Mouse (Mus musculus) midbrain, embryonic 11.5 days (tissue): ENCODE results near the gene Twnk. TPM values are rescaled to one million over a fixed set of nuclear protein-coding genes. Genes with fewer than 3 reads are reported as not detected.
"Not testable (repeated sequence)": the region's sequence is repeated elsewhere in the genome, so short reads cannot be mapped to it uniquely, and the experiment has no call there.

Experiments
- ATAC-seq: fragments of 200-750 bp; cut with Nextera tagmentation; 2 replicates; pipeline ENCODE4 v1.8.0; 2017; ENCODE audit warnings: moderate TSS enrichment, moderate library complexity; ENCODE audit not compliant: low FRiP score
- DNase-seq: peaks from one replicate; pipeline ENCODE4 v3.0.0; 2015; ENCODE audit warnings: low spot score; ENCODE audit errors: missing footprints
- H3K27ac ChIP-seq: fragments of 300-500 bp; sonication (generic); 2 replicates; pipeline ENCODE4 v1.5.1; 2014; ENCODE audit warnings: low read depth, low read length
- H3K27me3 ChIP-seq: fragments of 300-500 bp; sonication (generic); 2 replicates; pipeline ENCODE4 v1.6.1; 2014; ENCODE audit warnings: mild to moderate bottlenecking, low read length, moderate library complexity, mixed read lengths; ENCODE audit not compliant: control insufficient read depth, insufficient read depth
- H3K36me3 ChIP-seq: fragments of 300-500 bp; sonication (generic); 2 replicates; pipeline ENCODE4 v1.6.1; 2014; ENCODE audit warnings: mild to moderate bottlenecking, low read length, moderate library complexity, mixed read lengths; ENCODE audit not compliant: control insufficient read depth, insufficient read depth
- H3K4me1 ChIP-seq: fragments of 300-500 bp; sonication (generic); 2 replicates; pipeline ENCODE4 v1.6.1; 2014; ENCODE audit warnings: low read length; ENCODE audit not compliant: control insufficient read depth, insufficient read depth
- H3K4me2 ChIP-seq: fragments of 300-500 bp; sonication (generic); 2 replicates; pipeline ENCODE4 v1.6.1; 2014; ENCODE audit warnings: mild to moderate bottlenecking, moderate library complexity
- H3K4me3 ChIP-seq: fragments of 300-500 bp; sonication (generic); 2 replicates; pipeline ENCODE4 v1.5.1; 2014; ENCODE audit warnings: low read depth, low read length
- H3K9ac ChIP-seq: fragments of 300-500 bp; sonication (generic); 2 replicates; pipeline ENCODE4 v1.6.1; 2014; ENCODE audit warnings: low read length
- H3K9me3 ChIP-seq: fragments of 300-500 bp; sonication (generic); 2 replicates; pipeline ENCODE4 v1.6.1; 2016; ENCODE audit warnings: low read length; ENCODE audit not compliant: control insufficient read depth
- WGBS: fragments of 180-500 bp; shearing (Covaris S2); extraction: QIAGEN DNeasy Blood & Tissue Kit; methylation state at CpG from one replicate; pipeline ENCODE4 v1.1.7; 2014; 5-methylcytosine and 5-hydroxymethylcytosine counted together
- polyA plus RNA-seq: library from polyadenylated mRNA; unstranded; fragments of >200 nt; fragmentation: Nextera tagmentation; extraction: Ambion mirVana; gene quantifications from 2 replicates; pipeline ENCODE4 v1.2.1, GENCODE M21; 2014

Twnk gene
- polyA plus RNA-seq, 1 experiment from 2014 or later: 14.2 TPM

- Histone ChIP-seq H3K4me2 (no peak overlapping the region), H3K36me3 (no peaks in the 10 kb centered on the region), H3K27me3 (no peaks in the 10 kb centered on the region), H3K4me1 (0 out of 2 replicates have a peak, but pooled peaks cover 2% of the 10 kb centered on the region), H3K9ac (no peak overlapping the region), H3K27ac (no peak overlapping the region), H3K9me3 (no peaks in the 10 kb centered on the region), H3K4me3 (no peak overlapping the region)
- 52% methylated on average over 17 of the region's 17 CpGs for WGBS
- ATAC-seq (no peak), DNase-seq (no peak)
Measured at GRCm38 (mm10) chr19:45032570-45033332, 27.3 kb downstream of the Twnk start.

GRCm38 (mm10) chr19:45036867-45037266 is 31.4 kb downstream of the Twnk start:
- peak; percentile 90 for DNase-seq

GRCm38 (mm10) chr19:45038198-45038597 is 32.7 kb downstream of the Twnk start:
- not testable (repeated sequence) for DNase-seq, H3K9ac ChIP-seq, H3K9me3 ChIP-seq, H3K36me3 ChIP-seq, H3K27ac ChIP-seq, H3K4me3 ChIP-seq, H3K4me1 ChIP-seq, H3K4me2 ChIP-seq, ATAC-seq, H3K27me3 ChIP-seq
- 92% methylated on average over 7 of the region's 7 CpGs for WGBS

More at GRCm38 (mm10) chr19:45036867-45037266, 31.4 kb downstream of the Twnk start:
- H3K4me1 ChIP-seq: peaks cover 2% of the 10 kb centered on the region; the same call in 1 of the 2 replicates
- ATAC-seq: 0 out of 2 replicates have a peak, but pooled peaks have one; percentile 43
- H3K9me3 ChIP-seq: no peaks in the 10 kb centered on the region
- H3K4me3 ChIP-seq: no peak overlapping the region
- H3K9ac ChIP-seq: no peak overlapping the region
- no peak overlapping the region for H3K27ac ChIP-seq
- no peaks in the 10 kb centered on the region for H3K36me3 ChIP-seq
- no peak overlapping the region for H3K4me2 ChIP-seq
- H3K27me3 ChIP-seq: no peaks in the 10 kb centered on the region
- 23% methylated on average over 16 of the region's 16 CpGs for WGBS

GRCm38 (mm10) chr19:45040214-45040613 is 34.8 kb downstream of the Twnk start:
- no peak for DNase-seq
- Histone ChIP-seq H3K4me3 (no peak overlapping the region), H3K9ac (no peak overlapping the region), H3K27me3 (peaks cover 4% of the 10 kb centered on the region), H3K9me3 (no peaks in the 10 kb centered on the region), H3K27ac (no peak overlapping the region), H3K4me1 (peaks cover 2% of the 10 kb centered on the region; the same call in 1 of the 2 replicates), H3K4me2 (no peak overlapping the region), H3K36me3 (no peaks in the 10 kb centered on the region)
- no peak for ATAC-seq
- 54% methylated on average over 13 of the region's 13 CpGs for WGBS

GRCm38 (mm10) chr19:45044389-45044927 is 39.0 kb downstream of the Twnk start:
- no peaks in the 10 kb centered on the region for H3K36me3 ChIP-seq
- no peak overlapping the region for H3K4me3 ChIP-seq
- H3K4me2 ChIP-seq: no peak overlapping the region
- no peak overlapping the region for H3K27ac ChIP-seq
- peaks cover 19% of the 10 kb centered on the region for H3K27me3 ChIP-seq
- no peak overlapping the region for H3K9ac ChIP-seq
- peaks cover 23% of the 10 kb centered on the region for H3K4me1 ChIP-seq
- WGBS: 69% methylated on average over 11 of the region's 11 CpGs
- ATAC-seq: no peak
- DNase-seq: no peak
- no peaks in the 10 kb centered on the region for H3K9me3 ChIP-seq

- Histone ChIP-seq H3K9me3 (no peaks in the 10 kb centered on the region), H3K4me1 (peaks cover 23% of the 10 kb centered on the region), H3K27ac (no peak overlapping the region), H3K4me2 (no peak overlapping the region), H3K27me3 (peaks cover 19% of the 10 kb centered on the region), H3K36me3 (no peaks in the 10 kb centered on the region), H3K4me3 (no peak overlapping the region), H3K9ac (no peak overlapping the region)
- 50% methylated on average over 15 of the region's 15 CpGs for WGBS
- no peak for ATAC-seq
- no peak for DNase-seq
Measured at GRCm38 (mm10) chr19:45045236-45045635, 39.8 kb downstream of the Twnk start.

- Histone ChIP-seq H3K9me3 (no peaks in the 10 kb centered on the region), H3K27me3 (peaks cover 19% of the 10 kb centered on the region), H3K4me3 (peak within 1 kb of the TSS; percentile 46), H3K4me2 (peak within 1 kb of the TSS; percentile 79), H3K4me1 (peaks cover 23% of the 10 kb centered on the region), H3K27ac (no peak within 1 kb of the TSS), H3K9ac (peak within 1 kb of the TSS; percentile 73), H3K36me3 (no peaks in the 10 kb centered on the region)
- WGBS: 86% methylated on average over 5 of the region's 5 CpGs
- ATAC-seq (no peak), DNase-seq (no peak)
Measured at GRCm38 (mm10) chr19:45045651-45046050, 40.2 kb downstream of the Twnk start, which contains the start of gene Pdzd7. Gene Pdzd7 (minus strand): TSS chr19:45045717.

- H3K36me3 ChIP-seq: no peaks in the 10 kb centered on the region
- peak; percentile 64 for ATAC-seq
- peak overlapping the region; percentile 79 for H3K4me2 ChIP-seq
- peak overlapping the region; percentile 46 for H3K4me3 ChIP-seq
- H3K9ac ChIP-seq: peak overlapping the region; percentile 73
- peaks cover 21% of the 10 kb centered on the region for H3K4me1 ChIP-seq
- peak; percentile 96 for DNase-seq
- WGBS: 2% methylated on average over 34 of the region's 34 CpGs
- H3K27ac ChIP-seq: no peak overlapping the region
- no peaks in the 10 kb centered on the region for H3K9me3 ChIP-seq
- peaks cover 19% of the 10 kb centered on the region for H3K27me3 ChIP-seq
Measured at GRCm38 (mm10) chr19:45046523-45047321, 41.3 kb downstream of the Twnk start.
